8 mouse cellular contexts compared by ENCODE assay signal in genomic region chr4:141766668-141767352, GRCm38 (mm10). TPM values are rescaled to one million over a fixed set of nuclear protein-coding genes. Genes with fewer than 3 reads are reported as not detected.
DNase-seq lines count a peak whose midpoint lies in the region; ATAC-seq lines count a peak whose summit lies in the region.

No protein-coding gene starts in this region.

- H3K36me3 ChIP-seq in midbrain, embryonic 13.5 days, result peaks cover 95% of the 10 kb centered on the region
- H3K36me3 ChIP-seq in midbrain, embryonic 11.5 days (ENCODE audit: control insufficient read depth, insufficient read depth, low read length), result peaks cover 25% of the 10 kb centered on the region
- peaks cover 49% of the 10 kb centered on the region for H3K36me3 ChIP-seq in heart, embryonic 16.5 days (ENCODE audit: control insufficient read depth, insufficient read depth)

- H3K4me2 ChIP-seq in midbrain, embryonic 13.5 days (replicated peaks), result no peak overlapping the region
- no peak overlapping the region for H3K4me2 ChIP-seq in midbrain, embryonic 11.5 days
- H3K4me2 ChIP-seq in heart, embryonic 16.5 days (ENCODE audit: low read depth, low read length), result peak overlapping the region; percentile 51

- no peak overlapping the region for H3K4me3 ChIP-seq in midbrain, embryonic 13.5 days (replicated peaks)
- no peak overlapping the region for H3K4me3 ChIP-seq in midbrain, embryonic 11.5 days (ENCODE audit: low read depth, low read length)
- H3K4me3 ChIP-seq in heart, embryonic 16.5 days (ENCODE audit: low read length), result peak overlapping the region; percentile 9

- H3K27me3 ChIP-seq in midbrain, embryonic 13.5 days, result no peaks in the 10 kb centered on the region
- no peaks in the 10 kb centered on the region for H3K27me3 ChIP-seq in midbrain, embryonic 11.5 days (ENCODE audit: control insufficient read depth, insufficient read depth, low read length)
- H3K27me3 ChIP-seq in heart, embryonic 16.5 days (ENCODE audit: control insufficient read depth, insufficient read depth, low read length), result no peaks in the 10 kb centered on the region

- peak; percentile 40; the same call in 1 of the 2 replicates for ATAC-seq in midbrain, embryonic 13.5 days
- no peak for ATAC-seq in midbrain, embryonic 11.5 days (ENCODE audit: low FRiP score)
- peak; percentile 23 for ATAC-seq in heart, embryonic 16.5 days (replicated peaks; ENCODE audit: extremely low read depth, insufficient read depth, low FRiP score)

- 72% methylated on average over 19 of the region's 19 CpGs for WGBS in midbrain, embryonic 13.5 days
- 81% methylated on average over 19 of the region's 19 CpGs for WGBS in midbrain, embryonic 11.5 days
- 14% methylated on average over 19 of the region's 19 CpGs for WGBS in heart, embryonic 16.5 days

- no peak for DNase-seq in midbrain, embryonic 11.5 days (ENCODE audit: low spot score, missing footprints)
- peak; percentile 34 for DNase-seq in cerebellum, adult 9-10 months
- peak; percentile 46 to 49 for DNase-seq in layer of hippocampus, postnatal 14 days (ENCODE audit: low spot score in 2 of 2)
- DNase-seq in skeletal muscle tissue, adult 2 months (ENCODE audit: low read depth, low spot score), result peak; percentile 45
- DNase-seq in embryo, embryonic 10 days (ENCODE audit: low spot score), result no peak
- no peak for DNase-seq in gastrocnemius, postnatal 25 days

- peak overlapping the region; percentile 70 for H3K27ac ChIP-seq in midbrain, embryonic 13.5 days
- H3K27ac ChIP-seq in midbrain, embryonic 11.5 days (ENCODE audit: low read depth, low read length), result no peak overlapping the region
- peak overlapping the region; percentile 97 for H3K27ac ChIP-seq in heart, embryonic 16.5 days (ENCODE audit: low read length)

- 0 out of 2 replicates have a peak, but pooled peaks cover 4% of the 10 kb centered on the region for H3K4me1 ChIP-seq in midbrain, embryonic 13.5 days (replicated peaks)
- no peaks in the 10 kb centered on the region for H3K4me1 ChIP-seq in midbrain, embryonic 11.5 days (ENCODE audit: control insufficient read depth, insufficient read depth, low read length)
- H3K4me1 ChIP-seq in heart, embryonic 16.5 days (ENCODE audit: control insufficient read depth, insufficient read depth, low read length), result peaks cover 37% of the 10 kb centered on the region

- no peaks in the 10 kb centered on the region for H3K9me3 ChIP-seq in midbrain, embryonic 13.5 days
- H3K9me3 ChIP-seq in midbrain, embryonic 11.5 days (ENCODE audit: control insufficient read depth, low read length), result no peaks in the 10 kb centered on the region
- no peaks in the 10 kb centered on the region for H3K9me3 ChIP-seq in heart, embryonic 16.5 days (replicated peaks; ENCODE audit: control insufficient read depth, low read length)

- no peak overlapping the region for H3K9ac ChIP-seq in midbrain, embryonic 13.5 days (replicated peaks)
- H3K9ac ChIP-seq in midbrain, embryonic 11.5 days (ENCODE audit: low read length), result no peak overlapping the region
- peak overlapping the region; percentile 61 for H3K9ac ChIP-seq in heart, embryonic 16.5 days (ENCODE audit: low read length)

RNA-seq across cellular contexts. Expression of gene Agmat, which starts 20.3 kb away (rescaled TPM):
- polyA plus RNA-seq in midbrain, embryonic 13.5 days (2015; fragmentation: Nextera tagmentation; extraction: Ambion mirVana), result not detected in 2 replicates
- polyA plus RNA-seq in midbrain, embryonic 11.5 days (2014; fragmentation: Nextera tagmentation; extraction: Ambion mirVana), result not detected in 2 replicates
- polyA plus RNA-seq in heart, embryonic 16.5 days (2015; fragmentation: Nextera tagmentation; extraction: Ambion mirVana), result 0.71 and 1.2 TPM in 2 replicates
- not detected for total RNA-seq in layer of hippocampus, postnatal 14 days (2021)
- under 1 TPM in 1 of 2 experiments, not detected in 1; 0.20 TPM for total RNA-seq in gastrocnemius, postnatal 25 days (2021)

RNA-seq across cellular contexts. Expression of gene Dnajc16, which starts 23.9 kb away (rescaled TPM):
- polyA plus RNA-seq in midbrain, embryonic 13.5 days (2015; fragmentation: Nextera tagmentation; extraction: Ambion mirVana), result 5.7 and 6.9 TPM in 2 replicates
- 4.7 and 5.4 TPM in 2 replicates for polyA plus RNA-seq in midbrain, embryonic 11.5 days (2014; fragmentation: Nextera tagmentation; extraction: Ambion mirVana)
- polyA plus RNA-seq in heart, embryonic 16.5 days (2015; fragmentation: Nextera tagmentation; extraction: Ambion mirVana), result 4.4 and 4.5 TPM in 2 replicates
- total RNA-seq in layer of hippocampus, postnatal 14 days (2021), result 10 to 100 TPM; 29.4 to 33.3 TPM
- 10 to 100 TPM; 10.1 to 12.0 TPM for total RNA-seq in gastrocnemius, postnatal 25 days (2021)

RNA-seq across cellular contexts. Expression of gene Casp9, which starts 26.6 kb away (rescaled TPM):
- 19.1 and 23.2 TPM in 2 replicates for polyA plus RNA-seq in midbrain, embryonic 13.5 days (2015; fragmentation: Nextera tagmentation; extraction: Ambion mirVana)
- polyA plus RNA-seq in midbrain, embryonic 11.5 days (2014; fragmentation: Nextera tagmentation; extraction: Ambion mirVana), result 17.8 and 18.6 TPM in 2 replicates
- polyA plus RNA-seq in heart, embryonic 16.5 days (2015; fragmentation: Nextera tagmentation; extraction: Ambion mirVana), result 17.1 and 19.3 TPM in 2 replicates
- total RNA-seq in layer of hippocampus, postnatal 14 days (2021), result 10 to 100 TPM; 23.1 to 23.3 TPM
- total RNA-seq in gastrocnemius, postnatal 25 days (2021), result 1 to 10 TPM; 2.0 TPM

RNA-seq across cellular contexts. Expression of gene Ddi2, which starts 43.6 kb away (rescaled TPM):
- 15.7 and 16.6 TPM in 2 replicates for polyA plus RNA-seq in midbrain, embryonic 13.5 days (2015; fragmentation: Nextera tagmentation; extraction: Ambion mirVana)
- 17.5 and 18.1 TPM in 2 replicates for polyA plus RNA-seq in midbrain, embryonic 11.5 days (2014; fragmentation: Nextera tagmentation; extraction: Ambion mirVana)
- polyA plus RNA-seq in heart, embryonic 16.5 days (2015; fragmentation: Nextera tagmentation; extraction: Ambion mirVana), result 14.1 and 15.1 TPM in 2 replicates
- 10 to 100 TPM; 29.4 to 34.0 TPM for total RNA-seq in layer of hippocampus, postnatal 14 days (2021)
- 10 to 100 TPM; 34.4 to 42.4 TPM for total RNA-seq in gastrocnemius, postnatal 25 days (2021)

RNA-seq across cellular contexts. Expression of gene Cela2a, which starts 59.1 kb away (rescaled TPM):
- not detected in 2 replicates for polyA plus RNA-seq in midbrain, embryonic 13.5 days (2015; fragmentation: Nextera tagmentation; extraction: Ambion mirVana)
- polyA plus RNA-seq in midbrain, embryonic 11.5 days (2014; fragmentation: Nextera tagmentation; extraction: Ambion mirVana), result not detected in 2 replicates
- 0.63 TPM in 1 of 2 replicates, not detected in the other for polyA plus RNA-seq in heart, embryonic 16.5 days (2015; fragmentation: Nextera tagmentation; extraction: Ambion mirVana)
- not detected for total RNA-seq in layer of hippocampus, postnatal 14 days (2021)
- not detected for total RNA-seq in gastrocnemius, postnatal 25 days (2021)

Comparison
In these comparisons a context has a peak if more than half of its experiments do, and no peak if none do; other contexts are left out.
1. DNase-seq: peak in cerebellum, adult 9-10 months (single experiment), layer of hippocampus, postnatal 14 days (2 of 2) and skeletal muscle tissue, adult 2 months (single experiment); none in midbrain, embryonic 11.5 days (single experiment), embryo, embryonic 10 days (single experiment) and gastrocnemius, postnatal 25 days (single experiment).